Mouse (Mus musculus) forebrain, embryonic 16.5 days (tissue): ENCODE data around the gene Scgb1b11. TPM values are rescaled to one million over a fixed set of nuclear protein-coding genes. Genes with fewer than 3 reads are reported as not detected.
"Not testable (repeated sequence)": the region's sequence is repeated elsewhere in the genome, so short reads cannot be mapped to it uniquely, and the experiment has no call there.

ENCODE experiments used
- ATAC-seq: fragments of 200-750 bp; cut with Nextera tagmentation; 2 replicates; pipeline ENCODE4 v1.8.0; 2017; ENCODE audit warnings: mild to moderate bottlenecking, moderate library complexity
- H3K27ac ChIP-seq: fragments of 300-500 bp; sonication (generic); 2 replicates; pipeline ENCODE4 v1.5.1; 2014; ENCODE audit warnings: low read length, control low read depth
- H3K27me3 ChIP-seq: fragments of 300-500 bp; sonication (generic); replicated peaks from 2 replicates; pipeline ENCODE4 v1.6.1; 2014; ENCODE audit warnings: low read length; ENCODE audit not compliant: control insufficient read depth, insufficient read depth
- H3K36me3 ChIP-seq: fragments of 300-500 bp; sonication (generic); 2 replicates; pipeline ENCODE4 v1.6.1; 2014; ENCODE audit not compliant: control insufficient read depth, insufficient read depth
- H3K4me1 ChIP-seq: fragments of 300-500 bp; sonication (generic); replicated peaks from 2 replicates; pipeline ENCODE4 v1.6.1; 2014; ENCODE audit warnings: low read length; ENCODE audit not compliant: control insufficient read depth, insufficient read depth
- H3K4me2 ChIP-seq: fragments of 300-500 bp; sonication (generic); 2 replicates; pipeline ENCODE4 v1.6.1; 2014; ENCODE audit warnings: mild to moderate bottlenecking, low read length, control low read depth
- H3K4me3 ChIP-seq: fragments of 300-500 bp; sonication (generic); replicated peaks from 2 replicates; pipeline ENCODE4 v1.5.1; 2014; ENCODE audit warnings: mild to moderate bottlenecking, low read length, control low read depth
- H3K9ac ChIP-seq: fragments of 300-500 bp; sonication (generic); replicated peaks from 2 replicates; pipeline ENCODE4 v1.6.1; 2014; ENCODE audit warnings: low read depth, low read length, control low read depth
- H3K9me3 ChIP-seq: fragments of 300-500 bp; sonication (generic); 2 replicates; pipeline ENCODE4 v1.6.1; 2016; ENCODE audit warnings: low read length; ENCODE audit not compliant: control insufficient read depth
- WGBS: fragments of 180-500 bp; shearing (Covaris S2); extraction: QIAGEN DNeasy Blood & Tissue Kit; methylation state at CpG from one replicate; pipeline ENCODE4 v1.1.7; 2014; 5-methylcytosine and 5-hydroxymethylcytosine counted together
- polyA plus RNA-seq: library from polyadenylated mRNA; unstranded; fragments of >200 nt; fragmentation: Nextera tagmentation; extraction: Ambion mirVana; gene quantifications from 2 replicates; pipeline ENCODE4 v1.2.1, GENCODE M21; 2015

Scgb1b11 gene
- polyA plus RNA-seq, result not detected in 2 replicates

DNA sequence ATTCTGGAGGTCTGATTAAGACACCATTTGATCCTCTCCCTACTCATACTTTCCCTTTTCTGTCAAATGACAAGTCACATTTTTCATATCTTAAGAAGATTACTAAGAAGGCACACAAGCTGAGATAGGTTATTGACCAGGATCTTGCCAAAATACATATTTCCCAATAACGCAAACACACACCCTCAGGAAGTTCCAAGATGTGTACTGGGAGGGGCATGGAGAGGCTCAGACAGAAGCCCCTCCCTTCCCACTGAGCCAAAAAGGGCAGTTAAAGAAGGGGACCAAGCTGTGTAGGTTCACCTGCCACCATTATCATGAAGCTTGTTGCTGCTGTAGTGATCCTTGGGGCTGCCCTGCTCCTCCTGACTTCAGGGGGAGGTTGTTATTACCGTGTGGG is at the start of gene Scgb1b11:
Scgb1b11 (plus strand) TSS at position 301 of the 400 bp plus-strand sequence.
- not testable (repeated sequence) for H3K27me3 ChIP-seq, H3K9ac ChIP-seq, H3K9me3 ChIP-seq, H3K4me3 ChIP-seq, H3K27ac ChIP-seq, H3K4me1 ChIP-seq, H3K4me2 ChIP-seq, H3K36me3 ChIP-seq, ATAC-seq
- no CpG with 5 or more reads among the region's 2 CpGs for WGBS

DNA sequence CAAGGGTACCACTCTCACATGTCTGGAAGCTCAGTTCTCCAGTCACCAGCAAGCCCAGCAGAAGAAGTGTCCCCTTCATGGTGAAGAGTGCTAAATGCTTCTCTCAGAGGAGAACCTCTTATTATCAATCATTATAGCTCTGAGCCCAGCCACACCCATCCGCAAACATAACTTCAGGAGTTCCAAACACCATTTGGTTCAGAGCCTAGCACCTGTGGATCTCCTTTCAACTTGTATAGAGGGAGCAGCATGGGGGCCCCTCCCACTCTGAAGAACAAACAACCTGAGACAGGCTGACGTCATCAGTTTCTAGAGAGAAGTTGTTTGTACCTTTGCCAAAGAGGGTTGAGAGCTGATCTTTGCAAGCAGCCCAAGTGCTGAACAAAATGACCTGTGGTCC is 11.6 kb upstream of the Scgb1b11 start, which contains the start of gene Scgb2b11:
Scgb2b11 (minus strand) TSS at position 101 of the 400 bp plus-strand sequence.
- H3K9me3 ChIP-seq, H3K9ac ChIP-seq, ATAC-seq, H3K27me3 ChIP-seq, H3K4me1 ChIP-seq, H3K4me3 ChIP-seq, H3K4me2 ChIP-seq, H3K36me3 ChIP-seq, H3K27ac ChIP-seq: not testable (repeated sequence)
- 93% methylated on average over 1 of the region's 2 CpGs for WGBS

Other genes starting within 250 kb of the Scgb1b11 start
- gene Scgb1b10, start 122.0 kb upstream of the Scgb1b11 start, polyA plus RNA-seq, result not detected in 2 replicates
- gene Scgb2b11, start 11.7 kb upstream of the Scgb1b11 start, polyA plus RNA-seq, result not detected in 2 replicates
- not detected in 2 replicates for gene Scgb2b12, start 104.4 kb downstream of the Scgb1b11 start, polyA plus RNA-seq
- gene Scgb1b12, start 111.3 kb downstream of the Scgb1b11 start, polyA plus RNA-seq, result not detected in 2 replicates
- not detected in 2 replicates for gene Scgb1b29, start 218.7 kb downstream of the Scgb1b11 start, polyA plus RNA-seq